Mouse (Mus musculus): ENCODE measurements around the gene Iqschfp.

Gene Iqschfp

DNA sequence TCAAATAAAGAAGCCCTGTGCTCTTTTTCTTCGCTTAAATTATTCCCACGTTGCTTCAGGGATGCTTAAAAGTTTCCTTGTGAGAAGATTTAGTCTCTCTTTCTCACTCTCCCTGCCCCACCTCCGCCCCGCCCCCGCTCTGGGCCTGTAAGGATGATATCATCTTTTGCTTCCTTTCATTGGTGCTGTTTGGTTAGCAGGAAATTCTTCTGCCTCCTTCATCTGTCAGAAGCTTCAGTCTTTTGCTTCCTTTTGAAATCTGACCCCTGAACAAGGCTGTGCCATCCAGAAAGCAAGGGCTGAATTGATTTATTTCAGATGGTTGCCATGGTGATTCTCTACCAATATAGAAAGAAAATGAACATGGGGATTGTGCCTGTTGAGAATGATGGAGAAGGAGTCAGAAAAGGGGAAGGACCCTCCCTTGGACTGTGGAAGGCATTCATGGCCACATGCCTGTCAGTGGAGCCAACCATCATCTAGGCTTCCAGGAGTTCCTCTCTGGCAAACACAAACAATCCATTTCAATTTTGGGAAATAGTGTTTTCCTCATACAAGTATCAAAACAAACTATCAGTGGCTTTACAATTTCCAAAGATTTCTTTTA is 62.5 kb downstream of the Iqschfp start:
- DNase-seq (ENCODE audit: low spot score) = no peak

- no peak for DNase-seq (ENCODE audit: low spot score)
Measured at GRCm38 (mm10) chr3:67959672-67960071, 67.6 kb downstream of the Iqschfp start.

- no peak for DNase-seq (ENCODE audit: low spot score)
Measured at GRCm38 (mm10) chr3:67960133-67960532, 68.1 kb downstream of the Iqschfp start.

DNA sequence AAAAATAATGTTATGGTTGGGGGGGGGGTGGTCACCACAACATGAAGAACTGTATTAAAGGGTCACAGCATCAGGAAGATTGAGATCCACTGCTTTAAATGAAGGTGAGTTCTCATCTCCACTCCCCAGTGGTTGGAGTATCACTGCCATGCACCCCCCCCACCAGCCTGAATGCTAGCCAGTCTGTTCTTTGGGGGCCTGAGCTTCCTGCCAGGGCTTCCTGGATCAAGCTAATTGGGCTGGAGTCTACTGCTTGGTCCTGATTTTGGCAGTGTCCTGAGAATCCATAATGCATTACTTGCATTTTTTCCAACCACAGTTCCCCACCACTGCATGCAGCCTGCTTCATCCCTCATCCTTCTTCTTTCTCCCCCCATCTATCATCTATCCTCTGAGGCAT is 68.7 kb downstream of the Iqschfp start:
- DNase-seq (ENCODE audit: low spot score) = no peak

DNA sequence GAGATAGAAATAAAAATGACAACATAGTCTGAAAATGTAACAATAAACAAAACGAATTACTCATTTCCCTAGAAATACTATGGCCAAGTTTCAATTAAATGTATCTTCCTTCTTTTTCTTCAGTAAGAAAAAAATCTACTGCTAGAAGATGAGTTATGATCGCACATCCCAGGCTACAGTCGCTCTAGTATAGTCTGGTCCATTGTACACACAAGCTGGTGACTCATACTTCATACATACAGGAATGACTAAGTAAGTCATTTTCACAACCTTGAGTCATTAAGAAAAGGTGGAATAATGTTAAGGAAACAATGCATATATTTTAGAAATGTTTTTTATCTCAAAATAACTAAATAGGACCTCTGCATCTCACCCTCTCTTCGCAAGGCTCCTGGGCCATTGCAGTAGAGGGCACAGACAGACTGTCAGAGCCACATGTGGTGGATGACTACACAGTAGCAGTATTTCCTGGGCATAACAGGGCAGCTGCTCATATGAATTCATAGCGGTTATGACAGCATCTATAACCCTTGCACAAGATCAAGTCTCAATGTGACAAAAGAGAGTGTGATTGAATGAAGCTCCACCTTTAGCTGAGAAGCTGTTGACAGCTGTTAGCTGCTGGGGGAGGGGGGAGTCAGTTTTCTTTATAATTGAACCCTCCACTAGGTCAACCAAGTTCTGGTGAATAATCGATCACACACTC is 70.1 kb downstream of the Iqschfp start:
- DNase-seq (ENCODE audit: low spot score) = no peak

- no peak for DNase-seq (ENCODE audit: low spot score)
Measured at GRCm38 (mm10) chr3:67974340-67974998, 82.4 kb downstream of the Iqschfp start.

- no peak for DNase-seq (ENCODE audit: low spot score)
Measured at GRCm38 (mm10) chr3:67980006-67980405, 88.0 kb downstream of the Iqschfp start.

DNA sequence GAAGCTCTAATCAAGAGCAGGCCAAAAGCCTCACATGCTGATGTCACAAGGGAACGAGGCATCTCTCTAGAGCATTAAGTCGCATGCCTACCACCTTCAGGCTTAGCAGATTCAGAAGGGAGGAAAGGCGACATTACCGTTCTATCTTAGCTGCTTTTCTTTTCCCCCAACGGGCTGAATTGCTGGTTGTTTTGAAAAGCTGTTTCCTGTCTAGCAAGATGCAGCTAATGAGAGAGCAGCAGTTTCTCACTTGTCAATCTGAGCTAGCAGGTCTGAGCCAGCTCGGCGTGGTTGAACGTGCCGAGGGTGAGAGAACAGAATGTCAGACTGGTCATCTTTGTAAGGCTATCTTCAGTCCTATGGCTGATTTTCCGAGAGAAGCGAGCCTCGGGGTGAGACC is 91.3 kb downstream of the Iqschfp start:
- no peak for DNase-seq (ENCODE audit: low spot score)

- DNase-seq (ENCODE audit: low spot score) = no peak
Measured at GRCm38 (mm10) chr3:68002415-68002814, 110.4 kb downstream of the Iqschfp start.

DNA sequence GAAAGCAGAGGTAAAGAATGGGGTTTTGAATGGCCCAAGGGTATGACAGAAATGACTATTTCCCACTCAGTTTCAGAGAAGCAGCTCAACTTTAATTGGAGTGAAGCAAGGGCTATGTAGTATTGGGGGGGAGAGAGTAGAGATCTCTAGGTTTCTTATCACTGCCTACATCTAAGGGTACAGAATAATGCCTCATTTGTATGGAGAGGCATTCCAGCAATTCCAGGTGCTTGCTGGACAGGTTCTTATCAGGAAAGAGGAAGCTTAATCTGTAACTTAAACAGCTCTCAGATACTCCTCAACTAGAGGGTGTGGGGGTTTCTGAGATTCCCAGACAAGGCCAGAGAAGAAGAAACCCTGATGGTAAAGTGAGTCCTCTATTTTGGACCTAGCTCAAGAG is 120.3 kb downstream of the Iqschfp start:
- no peak for DNase-seq (ENCODE audit: low spot score)

DNA sequence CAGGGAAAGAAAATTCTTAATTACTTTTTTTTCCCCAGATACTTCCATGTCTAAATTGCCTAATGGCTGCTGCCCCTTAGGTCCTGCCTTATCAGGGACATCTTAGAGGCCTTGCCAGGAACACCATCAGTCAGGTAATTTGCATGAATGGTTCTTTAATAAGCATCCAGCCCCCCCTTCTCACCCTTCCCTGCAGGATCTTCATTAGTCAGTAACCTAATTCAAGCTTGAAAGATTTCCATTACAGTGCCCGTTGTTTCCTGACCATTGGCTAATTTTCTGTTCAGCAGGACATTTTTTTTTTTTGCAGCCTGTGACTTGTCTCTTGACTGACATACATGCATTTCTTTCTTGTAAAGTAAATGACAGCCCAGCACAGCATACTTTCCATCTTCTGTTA is 123.8 kb downstream of the Iqschfp start:
- no peak for DNase-seq (ENCODE audit: low spot score)

- no peak for DNase-seq (ENCODE audit: low spot score)
Measured at GRCm38 (mm10) chr3:68019401-68019800, 127.4 kb downstream of the Iqschfp start.

GRCm38 (mm10) chr3:68036097-68036496 is 144.1 kb downstream of the Iqschfp start:
- DNase-seq (ENCODE audit: low spot score) = no peak

DNA sequence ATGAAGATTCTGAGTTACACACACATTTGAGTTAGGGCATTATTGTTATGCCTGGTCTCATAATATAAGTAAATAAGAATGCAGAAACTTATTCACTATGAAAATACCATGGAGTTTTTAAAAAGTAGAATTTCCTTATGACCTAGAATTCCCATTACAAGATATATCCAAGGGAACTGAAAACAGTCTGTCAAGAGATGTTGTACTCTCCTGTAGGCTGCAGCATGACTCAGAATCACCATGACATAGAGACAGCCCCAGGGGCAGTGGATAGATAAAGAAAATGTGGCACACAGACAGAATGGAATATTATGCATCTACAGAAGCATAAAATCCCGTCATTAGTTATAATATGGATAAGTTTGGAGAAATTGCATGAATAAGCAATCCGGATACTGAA is 150.9 kb downstream of the Iqschfp start:
- DNase-seq (ENCODE audit: low spot score) = no peak

DNA sequence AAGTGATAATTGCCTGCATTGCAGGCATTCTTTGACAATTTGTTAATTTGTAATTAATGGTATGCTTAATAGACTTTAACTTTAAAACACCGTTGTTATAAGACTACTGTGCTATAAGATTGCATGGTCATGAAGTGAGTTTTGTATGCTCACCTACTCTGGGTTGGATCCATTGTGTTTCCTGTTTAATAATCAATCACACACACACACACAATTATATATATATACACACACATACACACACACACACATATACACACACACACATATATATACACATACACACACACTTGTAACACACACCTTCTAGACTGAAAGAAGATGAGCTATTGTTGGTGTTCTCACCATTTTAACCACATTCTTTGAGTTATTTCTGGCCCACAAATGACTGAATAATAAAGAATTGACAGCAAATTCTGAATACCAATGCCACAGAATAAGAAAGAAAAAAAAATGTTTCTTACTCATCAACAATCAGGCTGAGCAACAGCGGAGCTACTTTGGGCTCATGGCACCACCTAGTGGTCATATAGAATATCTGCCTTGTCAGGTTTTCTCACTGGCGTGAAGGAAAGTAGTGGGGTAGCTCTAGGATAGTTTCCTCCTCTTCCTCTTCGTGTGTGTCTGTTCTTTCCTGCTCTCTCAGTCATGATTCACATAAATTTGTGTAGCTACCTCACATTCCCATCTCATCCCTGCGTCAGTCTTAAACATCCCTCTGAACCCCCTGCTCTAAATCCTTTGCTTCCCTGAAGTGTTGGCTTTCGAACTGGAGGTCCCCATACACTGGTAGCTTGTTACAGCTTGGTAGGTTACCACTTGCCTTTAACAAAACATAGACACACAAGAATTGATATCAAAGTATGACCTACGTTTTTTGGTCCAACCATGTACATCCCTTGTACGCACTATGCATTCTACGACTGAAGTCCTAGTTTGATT is 153.7 kb downstream of the Iqschfp start:
- no peak for DNase-seq (ENCODE audit: low spot score)

GRCm38 (mm10) chr3:68053538-68053937 is 161.5 kb downstream of the Iqschfp start:
- no peak for DNase-seq (ENCODE audit: low spot score)

DNA sequence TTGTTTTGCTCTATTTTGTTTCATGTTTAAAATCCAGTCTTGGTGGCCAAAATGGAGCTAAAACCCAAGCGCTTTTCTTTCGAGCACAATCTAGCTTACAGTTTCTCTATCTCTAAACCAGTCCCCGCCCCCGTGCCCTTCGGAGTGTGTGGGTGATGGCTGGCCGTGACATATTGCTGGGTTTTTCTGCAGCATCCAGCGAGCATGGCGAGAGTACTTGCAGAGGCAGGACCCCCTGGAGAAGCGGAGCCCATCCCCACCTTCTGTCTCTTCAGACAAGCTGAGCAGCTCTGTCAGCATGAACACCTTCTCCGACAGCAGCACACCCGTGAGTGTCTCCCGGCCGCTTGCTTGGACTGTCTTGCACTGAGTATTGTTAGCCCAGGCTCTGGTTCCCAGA is 163.0 kb downstream of the Iqschfp start:
- no peak for DNase-seq (ENCODE audit: low spot score)

- peak; percentile 7 for DNase-seq (ENCODE audit: low spot score)
Measured at GRCm38 (mm10) chr3:68056373-68057275, 164.6 kb downstream of the Iqschfp start.

- no peak for DNase-seq (ENCODE audit: low spot score)
Measured at GRCm38 (mm10) chr3:68059162-68059800, 167.2 kb downstream of the Iqschfp start.

GRCm38 (mm10) chr3:68064731-68065130 is 172.7 kb downstream of the Iqschfp start, which contains the start of gene Schip1:
Gene Schip1 (plus strand): TSS chr3:68064802.
- DNase-seq (ENCODE audit: low spot score) = no peak
